Mouse (Mus musculus) cerebellum, postnatal 36 days (tissue): ENCODE data around the gene Rad51b.

Source experiments
- DNase-seq, 2 experiments: peaks; one replicate each; pipeline ENCODE4 v3.0.0; 2021 to 2022; ENCODE audit warnings: mixed read lengths in 2 of 2

The Rad51b gene

GRCm38 (mm10) chr12:79813566-79814305 is 516.7 kb downstream of the Rad51b start:
- no peak for DNase-seq

DNA sequence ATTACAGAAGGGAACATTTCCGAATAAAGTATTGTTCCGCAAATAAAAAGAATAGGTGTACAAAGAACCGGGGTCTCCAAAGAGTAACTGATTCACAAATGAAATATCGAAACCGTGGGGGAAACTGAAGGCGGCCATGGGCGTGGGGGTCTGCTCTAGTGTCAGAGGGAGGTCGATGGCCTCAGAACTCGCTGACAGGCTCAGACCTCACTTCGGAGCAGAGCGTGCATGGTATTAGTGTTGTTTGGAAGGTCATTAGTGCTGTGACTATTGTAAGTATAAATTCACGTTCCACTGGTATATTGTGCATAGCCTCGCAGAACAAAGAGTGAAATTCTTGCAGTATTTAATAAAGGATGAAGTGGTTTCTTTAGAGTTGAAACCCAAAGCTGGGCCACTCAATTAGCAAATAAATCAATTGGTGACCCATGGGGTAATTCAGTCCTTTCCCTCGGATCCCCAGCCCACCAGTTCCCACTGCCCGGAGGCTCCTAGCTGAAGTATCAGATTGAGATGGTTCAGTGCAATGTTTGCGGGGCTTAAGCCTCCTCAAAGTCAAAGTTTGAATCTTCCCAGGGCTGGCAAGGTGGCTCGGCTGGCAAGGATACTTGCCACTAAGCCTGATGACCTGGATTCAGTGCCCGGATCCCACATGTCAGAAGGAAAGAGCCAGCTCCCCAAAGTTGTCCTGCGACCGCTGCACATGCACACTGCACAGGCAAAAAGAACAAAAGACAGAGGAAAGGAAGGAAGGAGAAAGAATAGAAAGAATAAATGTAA is 517.4 kb downstream of the Rad51b start:
- no peak for DNase-seq

GRCm38 (mm10) chr12:79816241-79816640 is 519.2 kb downstream of the Rad51b start:
- DNase-seq = no peak

DNA sequence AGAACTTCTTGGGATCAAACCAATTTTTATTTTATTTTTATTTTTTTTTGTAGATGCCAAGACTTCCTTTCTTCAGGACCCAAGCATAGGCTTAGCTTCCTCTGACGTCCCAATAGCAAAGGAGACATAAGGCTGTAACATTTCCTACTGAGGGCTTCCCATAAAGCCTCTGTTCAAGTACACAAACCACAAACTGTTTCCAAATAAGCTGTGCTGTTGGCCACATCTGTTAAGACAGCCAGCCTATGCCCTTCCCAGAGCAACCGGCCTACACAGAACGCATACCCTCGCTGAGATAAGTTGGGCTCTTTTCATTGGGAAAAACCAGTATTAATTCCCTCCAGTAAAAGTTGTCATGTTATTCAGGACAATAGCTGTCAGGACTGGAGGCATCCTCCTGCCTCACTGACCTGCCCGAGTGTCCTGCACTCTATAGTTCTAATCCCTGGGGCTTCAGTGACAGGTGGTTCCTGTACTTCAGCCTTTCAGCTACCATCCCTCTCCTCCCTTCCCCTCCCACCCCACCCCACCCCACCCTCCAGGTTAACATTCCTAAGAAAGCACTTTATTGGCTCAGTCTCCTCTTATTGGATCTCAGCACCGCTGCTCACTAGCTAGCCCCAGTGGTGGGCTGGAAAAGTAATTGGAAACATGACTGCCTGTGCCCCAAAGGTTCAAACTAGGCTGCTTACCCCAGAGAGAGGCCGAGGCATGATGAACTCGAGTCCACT is 523.3 kb downstream of the Rad51b start:
- no peak for DNase-seq

DNA sequence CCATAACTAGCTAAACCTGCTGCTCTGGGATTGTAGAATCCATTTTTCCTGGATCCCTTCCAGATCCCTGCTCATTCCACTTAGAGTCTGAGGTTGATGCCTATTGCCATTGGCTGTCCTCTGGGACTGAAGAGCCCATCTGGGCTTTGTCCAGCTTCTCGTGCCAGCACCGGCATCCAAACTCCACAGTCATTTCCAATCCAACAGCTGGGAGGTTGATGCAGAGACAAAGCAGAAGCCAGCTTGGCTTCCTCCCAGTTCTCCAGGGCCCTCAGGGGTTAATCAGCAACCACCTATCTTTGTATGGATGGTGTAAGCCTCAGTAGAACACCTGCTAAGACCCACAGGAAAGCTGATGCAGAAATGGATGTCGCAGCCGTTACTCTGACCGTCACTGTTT is 524.8 kb downstream of the Rad51b start:
- DNase-seq = no peak

- no peak for DNase-seq
These were observed 525.3 kb downstream of the Rad51b start for GRCm38 (mm10) chr12:79822401-79822800.

DNA sequence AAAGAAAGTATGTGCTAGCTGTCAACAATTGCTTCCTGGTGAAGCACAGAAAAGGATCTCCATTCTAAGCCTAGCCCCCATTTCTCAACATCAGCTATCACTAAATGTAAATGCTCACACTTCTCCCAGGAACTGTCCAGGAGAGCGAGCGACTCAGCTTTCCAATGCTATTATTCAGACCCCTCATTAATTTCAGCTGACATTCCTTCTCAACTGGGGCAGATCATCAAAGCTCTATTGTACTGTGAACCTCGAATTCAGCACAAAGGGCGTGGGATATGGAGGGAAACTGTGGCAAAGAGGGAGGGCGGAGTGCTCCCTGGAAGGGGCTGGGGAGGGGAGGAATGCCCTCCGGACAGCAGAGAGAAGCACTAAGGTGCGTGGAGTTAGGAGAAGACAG is 528.8 kb downstream of the Rad51b start:
- DNase-seq = no peak

- no peak for DNase-seq
These were observed 530.2 kb downstream of the Rad51b start for GRCm38 (mm10) chr12:79827233-79827692.

DNA sequence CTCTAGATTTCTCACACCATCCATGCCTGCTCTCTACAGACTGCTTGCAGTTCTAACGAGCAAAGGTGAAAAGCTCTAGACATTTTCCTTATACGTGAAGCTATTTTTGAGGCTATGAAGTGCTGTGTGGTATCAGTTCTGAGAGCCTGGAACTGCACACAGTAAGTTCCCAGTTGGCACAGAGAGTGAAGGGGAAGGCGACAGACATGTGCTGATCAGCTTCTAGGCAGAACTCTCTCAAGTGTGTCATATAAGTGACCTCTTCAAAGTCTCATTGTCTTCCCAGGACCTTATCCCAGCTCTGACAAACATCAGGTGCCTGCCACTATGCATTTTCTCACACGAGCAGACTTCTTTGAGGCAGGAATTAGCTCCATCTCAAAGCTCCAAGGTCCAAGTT is 530.7 kb downstream of the Rad51b start:
- DNase-seq = no peak

DNA sequence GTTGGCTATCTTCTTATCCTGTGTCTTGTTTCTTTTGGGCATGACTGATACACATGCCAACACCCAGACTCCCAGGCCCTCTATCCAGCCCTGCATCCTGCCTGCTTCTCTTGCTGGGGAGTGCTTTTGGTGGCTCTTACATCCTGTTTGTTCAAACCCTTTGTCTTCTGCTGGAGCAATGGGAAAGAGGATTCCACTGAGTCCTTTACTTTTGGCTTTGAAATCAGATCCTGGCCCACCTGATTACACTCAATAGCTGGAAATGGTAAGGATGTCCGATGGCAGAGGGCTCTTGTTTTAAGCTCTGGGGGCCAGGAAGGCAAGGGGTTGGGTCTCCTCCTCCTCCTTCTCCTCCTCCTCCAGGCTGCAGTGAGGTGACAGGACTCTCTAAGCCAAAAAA is 533.6 kb downstream of the Rad51b start:
- no peak for DNase-seq

DNA sequence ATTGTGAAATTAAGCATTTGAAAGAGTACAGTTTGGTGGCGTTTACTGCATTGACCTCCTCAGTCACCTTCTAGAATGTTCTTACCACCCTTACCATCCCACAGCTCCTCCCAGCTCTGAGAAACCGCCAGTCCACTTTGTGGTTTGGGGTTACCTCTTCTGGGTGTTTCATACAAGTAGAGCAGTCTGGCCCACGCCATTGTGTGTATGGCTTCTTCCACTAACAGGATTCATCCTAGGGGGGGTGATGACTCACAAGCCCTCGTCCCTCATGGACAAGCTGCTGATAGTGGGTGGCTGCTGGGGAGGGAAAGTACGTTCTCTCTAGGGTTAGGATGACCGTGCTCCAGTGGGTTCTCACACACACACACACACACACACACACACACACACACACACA is 535.5 kb downstream of the Rad51b start:
- DNase-seq = no peak

DNA sequence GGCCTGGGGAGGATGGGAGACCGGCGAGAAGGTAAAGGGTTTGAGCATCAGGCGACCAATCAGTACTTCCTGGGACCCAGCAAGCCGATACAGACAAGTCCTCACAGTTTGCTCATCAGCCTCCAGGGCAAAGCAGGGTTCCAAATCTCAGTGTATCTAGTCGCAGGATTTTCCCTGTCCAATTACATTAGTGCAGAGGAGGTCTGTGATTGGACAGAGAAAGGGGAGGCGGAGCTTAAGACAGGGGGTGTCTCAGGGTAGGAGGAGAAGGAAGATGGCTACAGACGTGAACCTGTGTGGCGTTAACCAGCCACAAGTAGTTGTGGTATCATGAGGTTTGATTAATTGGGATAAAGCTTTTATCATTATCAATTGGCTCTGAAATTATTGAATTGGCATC is 538.4 kb downstream of the Rad51b start:
- DNase-seq = no peak

DNA sequence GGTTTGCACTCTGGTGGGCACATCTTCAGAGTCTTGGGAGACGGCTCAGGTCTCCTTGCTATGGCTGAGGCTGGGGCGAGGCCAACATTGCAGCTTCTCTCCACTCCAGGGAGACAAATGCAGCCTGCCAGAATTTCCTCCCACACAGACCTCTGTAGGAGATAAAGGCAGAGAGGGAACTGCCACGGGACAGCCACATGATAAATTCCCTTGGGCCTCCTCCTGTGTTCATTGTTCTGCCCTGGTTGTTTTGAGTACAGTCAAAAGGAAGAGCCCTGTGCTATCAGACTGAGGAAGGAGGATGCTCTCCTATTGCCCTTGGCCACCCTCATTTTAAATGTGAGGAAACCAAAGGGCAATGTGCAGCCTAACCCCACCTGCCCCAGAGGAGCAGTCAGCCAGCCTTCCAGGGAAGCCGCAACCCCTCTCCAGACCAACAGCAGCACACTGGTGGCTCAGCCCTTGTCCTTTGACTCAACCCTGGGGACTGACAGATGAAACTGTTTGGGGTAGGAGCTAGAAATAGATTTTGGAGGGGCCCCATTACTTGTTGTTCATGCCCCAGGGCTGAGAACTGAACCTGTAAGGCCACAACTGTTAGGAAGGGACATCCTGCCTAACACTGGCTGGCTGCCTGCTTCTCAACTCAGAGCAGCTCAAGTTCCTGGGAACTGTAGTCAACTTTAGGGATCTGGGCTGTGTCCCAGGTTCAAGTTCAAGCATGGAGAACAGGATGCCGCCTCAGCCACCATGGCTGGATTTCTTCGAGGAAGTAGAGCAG is 541.3 kb downstream of the Rad51b start:
- DNase-seq = no peak

DNA sequence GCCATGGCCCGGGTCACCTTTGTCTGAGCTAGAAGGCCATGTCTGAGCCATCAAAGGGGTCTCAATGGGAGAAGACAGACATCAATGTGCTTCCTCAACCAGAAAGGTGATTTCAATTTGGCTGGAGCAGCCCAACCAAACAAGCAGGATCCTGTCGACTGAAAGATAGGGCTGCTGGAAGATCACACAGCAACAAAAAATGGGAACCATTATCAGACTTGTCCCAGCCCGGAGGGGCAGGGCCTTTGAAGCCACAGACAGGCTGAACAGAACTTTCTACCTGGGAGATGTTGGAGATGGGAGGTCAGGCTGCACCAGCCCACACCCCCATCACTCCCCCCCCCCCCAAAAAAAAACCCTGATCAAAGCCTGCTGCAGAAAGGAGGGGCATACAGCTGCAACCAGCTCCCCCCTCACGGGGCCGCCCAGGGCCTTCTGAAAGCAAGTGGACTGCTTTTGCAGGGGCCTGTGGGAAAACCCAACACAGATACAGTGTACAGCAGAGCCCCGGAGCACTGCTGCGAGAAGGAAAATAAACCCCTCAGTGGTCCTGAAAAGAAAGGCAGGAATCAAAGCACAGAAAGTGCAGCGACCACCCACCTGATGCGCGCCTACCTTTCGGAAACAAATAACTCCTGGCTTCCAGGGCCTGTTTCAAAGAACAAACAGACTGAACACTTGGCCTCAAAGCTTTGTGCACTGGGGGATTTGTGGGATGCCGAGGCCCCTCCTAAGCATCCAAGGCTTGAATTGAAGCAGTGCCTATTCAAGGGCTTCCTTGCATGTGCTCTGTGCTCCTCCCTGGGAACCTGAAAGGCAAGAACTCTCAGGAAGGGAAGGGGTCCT is 542.2 kb downstream of the Rad51b start:
- DNase-seq = no peak

DNA sequence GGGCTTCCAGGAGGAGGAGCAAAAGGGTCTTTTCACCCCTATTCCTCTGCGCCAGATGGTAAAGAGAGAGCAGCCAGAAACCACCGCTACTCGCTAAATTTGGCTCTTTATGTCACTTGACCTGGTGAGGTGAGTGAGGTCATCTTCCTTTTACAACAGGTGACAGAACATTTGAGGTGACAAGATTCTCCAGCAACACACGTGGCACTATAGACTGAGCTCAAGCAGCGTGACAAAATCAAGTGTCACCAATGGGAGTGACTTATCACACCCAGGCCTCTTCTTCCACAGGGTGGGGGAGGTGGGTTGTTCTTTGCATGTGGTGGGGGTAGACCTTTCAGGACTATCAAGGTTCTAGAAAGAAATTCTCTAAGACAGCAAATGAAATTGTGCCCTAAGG is 543.4 kb downstream of the Rad51b start:
- no peak for DNase-seq

DNA sequence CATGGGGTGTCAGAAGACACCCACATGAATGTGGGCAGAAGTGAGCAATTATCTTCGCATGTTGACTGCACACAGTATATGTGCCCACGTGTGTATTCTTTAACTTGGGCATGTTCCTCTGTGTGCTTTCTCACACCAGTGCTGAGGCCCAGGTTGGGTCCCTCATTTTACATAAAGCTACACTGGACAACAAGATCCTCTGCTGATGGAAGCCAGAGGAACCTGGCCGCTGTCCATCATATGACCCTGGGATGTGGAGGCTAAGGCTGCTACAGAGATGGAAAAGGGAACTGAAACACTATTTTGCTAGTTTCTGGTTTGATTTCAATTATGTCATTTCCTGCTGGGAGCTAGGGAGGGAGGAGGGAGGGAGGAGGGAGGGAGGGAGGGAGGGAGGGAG is 544.2 kb downstream of the Rad51b start:
- no peak for DNase-seq

- no peak for DNase-seq
These were observed 545.2 kb downstream of the Rad51b start for GRCm38 (mm10) chr12:79842319-79842718.

- DNase-seq = no peak
These were observed 545.9 kb downstream of the Rad51b start for GRCm38 (mm10) chr12:79843002-79843401.

DNA sequence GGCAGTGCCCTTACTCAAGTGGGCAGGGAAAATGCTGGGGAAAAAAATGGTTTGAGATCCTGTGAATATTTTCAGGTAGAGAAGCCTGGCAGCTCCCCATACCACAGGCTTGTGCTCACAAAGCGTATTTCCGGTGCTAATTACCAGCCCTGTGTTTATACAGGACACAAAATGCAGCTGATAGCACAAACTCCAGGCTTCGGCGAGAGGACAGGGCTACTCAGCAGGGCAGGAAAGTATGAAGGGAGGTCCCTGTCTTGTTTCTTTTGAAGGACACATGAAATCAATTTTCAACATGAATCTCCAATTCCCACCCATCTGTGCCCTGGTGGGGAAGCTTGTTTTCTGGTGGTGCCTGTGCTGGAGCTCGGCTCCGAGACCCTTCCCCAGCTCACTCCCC is 546.4 kb downstream of the Rad51b start:
- DNase-seq = no peak

GRCm38 (mm10) chr12:79846247-79847151 is 549.4 kb downstream of the Rad51b start:
- no peak for DNase-seq

DNA sequence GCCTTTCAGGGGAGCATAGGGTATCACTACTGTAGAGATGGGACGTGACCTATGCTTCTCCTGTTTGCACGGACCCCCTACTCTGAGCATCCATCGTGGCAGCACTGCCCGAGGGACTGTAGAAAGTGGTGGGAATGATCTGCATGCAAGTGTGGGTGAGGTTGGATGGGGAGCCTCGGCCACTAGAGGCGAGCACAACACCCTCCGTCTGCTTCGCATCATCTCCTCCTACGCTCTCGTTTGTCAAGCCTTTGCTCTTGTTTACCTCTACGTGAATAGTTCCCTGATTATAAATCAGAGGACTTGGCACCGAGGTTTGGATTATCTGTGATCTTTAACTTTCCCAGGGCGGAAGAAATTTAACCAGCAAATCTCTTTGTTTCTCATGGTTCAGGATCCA is 551.5 kb downstream of the Rad51b start:
- DNase-seq = no peak
